Mouse (Mus musculus): ENCODE data around the gene Dscaml1.

Gene Dscaml1

DNA sequence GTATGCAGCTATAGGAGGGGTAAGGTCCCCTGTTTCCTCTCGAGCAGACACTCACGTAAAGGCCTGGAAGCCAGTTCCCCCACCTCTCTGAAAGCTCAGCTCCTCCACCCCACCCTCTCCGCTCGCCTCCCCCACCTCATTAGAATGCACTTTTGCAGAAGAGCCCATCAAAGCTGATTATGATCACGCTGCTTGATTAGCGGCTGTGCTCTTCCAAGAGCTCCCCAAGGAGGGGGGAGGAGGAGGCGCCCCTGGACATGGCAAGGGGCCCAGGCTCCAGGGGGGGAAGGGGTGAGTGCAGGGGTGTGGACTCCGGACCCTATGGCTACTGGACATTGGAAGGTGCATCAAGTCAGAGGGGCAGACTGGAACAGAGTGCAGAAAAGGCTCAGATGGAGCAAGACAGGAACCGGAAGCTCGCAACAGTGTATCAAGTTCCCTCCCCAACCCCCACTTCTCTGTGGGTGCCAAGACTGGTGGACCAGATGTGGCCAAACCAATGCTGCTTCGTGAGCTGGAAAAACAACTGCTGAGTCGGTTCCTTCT, 250.9 kb downstream of the Dscaml1 start:
- DNase-seq (ENCODE audit: low read depth in 2 of 2, low spot score in 2 of 2): no peak

DNA sequence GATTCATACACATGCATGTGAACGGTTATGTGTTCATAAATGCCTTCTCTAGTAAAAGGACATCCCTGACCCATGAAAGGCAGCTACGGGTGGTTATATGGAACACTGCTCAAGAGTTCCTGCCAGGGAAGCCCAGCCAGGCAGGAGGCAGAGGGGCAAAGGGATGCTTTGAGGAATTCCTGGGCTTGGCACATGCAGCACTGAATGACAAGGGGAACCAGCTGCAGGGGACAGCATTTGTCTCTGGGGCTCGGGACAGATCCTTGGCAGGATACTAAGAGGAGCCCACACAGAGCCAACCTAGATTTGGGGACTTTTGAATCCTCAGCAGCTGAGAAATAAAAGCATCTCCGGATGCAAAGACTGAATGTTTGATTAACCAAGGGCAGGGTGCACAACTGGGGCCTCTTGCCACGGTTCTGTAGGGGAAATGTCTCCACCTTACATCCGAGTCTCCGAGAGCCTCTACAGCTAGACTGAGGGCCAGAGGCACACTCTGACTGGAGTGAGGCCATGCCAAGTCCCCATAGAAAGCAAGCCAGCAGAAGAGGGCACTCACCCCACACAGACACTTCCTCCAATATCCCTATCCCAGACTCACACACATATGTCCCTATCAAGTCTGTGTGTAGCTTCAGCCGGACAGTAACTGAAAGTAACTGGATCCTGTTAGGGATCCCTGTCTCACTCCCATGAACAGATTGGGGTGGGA, 251.7 kb downstream of the Dscaml1 start:
- DNase-seq (ENCODE audit: low read depth in 2 of 2, low spot score in 2 of 2): no peak

DNA sequence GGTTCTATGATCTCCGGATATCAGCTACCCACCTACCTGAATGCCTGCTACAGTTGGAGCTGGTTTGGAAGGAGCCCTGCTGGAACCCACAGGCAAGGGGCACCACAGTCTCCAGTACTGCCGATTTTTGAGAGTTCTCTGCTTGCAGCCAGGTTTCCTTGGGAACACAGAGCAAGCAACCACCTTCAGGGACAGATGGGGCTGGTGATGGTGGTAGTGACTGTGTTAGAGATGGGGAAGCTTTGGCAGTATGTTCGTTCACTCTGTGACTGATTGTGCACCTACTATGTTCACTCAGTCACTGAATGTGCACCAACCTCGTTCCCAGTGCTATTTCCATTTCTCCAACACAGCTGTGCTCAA, 252.2 kb downstream of the Dscaml1 start:
- no peak for DNase-seq (ENCODE audit: low read depth in 2 of 2, low spot score in 2 of 2)

DNA sequence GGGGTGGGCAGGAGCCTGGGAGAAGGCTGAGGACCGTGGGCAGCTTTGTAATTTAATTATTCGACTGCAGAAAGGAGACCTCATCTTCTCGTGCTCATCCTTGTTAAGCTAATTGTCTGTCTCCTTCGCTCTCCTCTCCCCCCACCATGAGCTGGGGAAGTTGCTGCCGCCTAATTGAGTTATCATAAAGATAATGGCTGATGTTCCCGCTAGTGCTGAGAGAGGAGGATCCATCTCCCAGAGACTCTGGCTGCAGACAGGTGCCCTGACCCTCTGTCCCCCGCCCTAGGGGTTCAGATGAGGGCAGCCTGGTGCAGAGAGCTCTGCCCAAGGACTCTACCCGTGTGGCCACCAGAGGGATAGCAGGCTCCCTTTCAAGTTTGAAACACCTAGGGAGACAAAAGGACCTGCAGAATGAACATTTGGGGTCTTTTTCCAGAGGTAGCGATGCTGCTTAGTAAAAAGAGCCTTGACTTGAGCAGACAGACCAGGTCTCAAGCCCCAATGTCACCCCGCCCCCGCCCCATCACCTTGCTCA, 256.1 kb downstream of the Dscaml1 start:
- no peak for DNase-seq (ENCODE audit: low read depth in 2 of 2, low spot score in 2 of 2)

DNA sequence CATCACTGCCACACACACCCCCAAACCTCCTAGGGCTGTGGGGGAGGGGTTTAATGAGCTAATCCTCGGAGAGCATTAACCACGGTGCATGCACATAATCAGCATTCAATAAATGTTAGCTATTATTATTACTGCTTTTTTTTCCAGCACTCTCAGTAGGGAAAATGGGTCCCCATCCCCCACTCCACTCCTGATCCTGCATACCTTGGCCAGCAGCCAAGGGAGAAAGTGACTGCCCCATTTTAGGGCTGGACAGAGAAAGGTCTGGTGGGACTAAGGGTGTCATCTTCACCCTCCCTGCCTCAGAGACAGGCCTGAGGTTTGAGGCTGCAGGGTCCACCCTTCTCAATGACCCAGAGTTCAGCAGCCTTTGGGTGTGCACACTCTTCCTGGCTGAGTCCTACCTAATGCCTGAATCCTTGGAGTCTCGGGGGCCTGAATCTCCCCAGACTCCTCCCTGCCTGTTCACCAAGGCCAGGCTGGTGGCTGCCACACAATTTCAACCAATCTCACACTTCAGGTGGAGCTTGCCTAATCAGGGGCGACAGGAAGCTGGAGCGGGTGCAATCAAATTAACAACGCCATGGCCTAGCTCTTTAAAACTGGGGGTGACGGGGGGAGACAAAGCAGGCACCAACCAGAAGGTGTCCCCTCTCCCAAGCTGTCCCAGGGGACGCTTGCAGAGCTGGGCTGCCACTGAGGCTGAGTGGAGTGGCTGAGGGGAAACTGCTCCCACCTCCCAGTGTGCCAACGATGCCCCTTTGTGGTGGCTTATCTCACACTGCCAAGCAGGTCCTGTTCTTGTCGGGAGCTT, 267.2 kb downstream of the Dscaml1 start:
- no peak for DNase-seq (ENCODE audit: low read depth in 2 of 2, low spot score in 2 of 2)

DNA sequence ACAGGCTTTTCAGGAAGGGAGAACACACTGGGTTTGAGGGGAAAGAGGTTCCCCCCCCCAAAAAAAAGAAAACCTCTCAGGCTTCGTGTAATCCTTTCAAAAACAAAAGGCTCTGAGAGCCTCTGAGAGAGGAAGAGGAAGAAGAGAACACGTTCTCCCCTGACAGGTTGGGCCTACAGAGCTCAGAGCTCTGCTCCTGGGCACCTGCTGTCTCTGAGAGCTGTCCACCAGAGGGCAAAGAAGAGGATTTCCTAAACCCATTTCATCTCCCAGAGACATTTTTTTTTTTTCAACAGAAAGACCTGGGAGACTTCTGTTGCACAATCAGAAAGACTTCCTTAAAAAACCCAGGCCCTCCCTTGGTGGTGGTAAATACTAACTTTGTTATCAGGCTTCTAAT, 267.8 kb downstream of the Dscaml1 start:
- no peak for DNase-seq (ENCODE audit: low read depth in 2 of 2, low spot score in 2 of 2)

DNA sequence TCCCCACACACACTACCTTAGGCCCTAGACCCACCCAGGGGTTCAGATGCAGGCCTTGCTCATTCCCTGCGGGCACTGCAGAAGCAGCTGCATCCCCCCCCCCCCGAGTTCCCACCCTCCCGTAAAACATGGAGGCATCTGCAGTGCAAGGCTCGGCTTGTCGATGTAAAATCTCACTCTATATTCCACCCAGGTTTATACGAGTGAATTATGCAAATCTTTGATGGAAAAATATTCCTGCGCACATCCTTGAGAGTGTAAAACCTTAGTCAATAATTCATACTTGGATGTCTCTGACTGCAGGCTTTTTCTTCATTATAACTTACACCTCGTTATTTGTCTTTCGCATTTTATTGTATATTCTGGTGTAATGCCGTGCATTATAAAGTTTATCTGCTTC, 272.7 kb downstream of the Dscaml1 start:
- DNase-seq (ENCODE audit: low read depth in 2 of 2, low spot score in 2 of 2): no peak

DNA sequence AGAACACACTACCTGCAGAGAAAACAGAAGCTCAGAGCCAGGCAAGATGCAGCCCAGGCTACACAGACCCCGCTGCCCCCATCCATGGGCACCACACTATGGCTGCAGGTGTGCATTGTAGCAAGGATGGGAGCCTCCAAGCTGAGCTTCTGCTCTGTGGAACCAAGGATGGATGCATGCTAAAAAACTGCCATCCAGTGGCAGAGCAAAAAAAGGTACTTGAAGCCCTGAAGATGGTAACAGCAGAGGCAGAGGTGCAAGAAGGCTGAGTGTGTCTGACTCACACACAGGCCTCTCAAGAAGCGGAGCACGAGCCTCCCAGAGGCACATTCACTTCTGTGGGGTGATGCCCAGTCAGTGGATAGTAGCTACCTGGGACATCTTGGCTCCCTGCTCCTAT, 276.8 kb downstream of the Dscaml1 start:
- no peak for DNase-seq (ENCODE audit: low read depth in 2 of 2, low spot score in 2 of 2)

DNA sequence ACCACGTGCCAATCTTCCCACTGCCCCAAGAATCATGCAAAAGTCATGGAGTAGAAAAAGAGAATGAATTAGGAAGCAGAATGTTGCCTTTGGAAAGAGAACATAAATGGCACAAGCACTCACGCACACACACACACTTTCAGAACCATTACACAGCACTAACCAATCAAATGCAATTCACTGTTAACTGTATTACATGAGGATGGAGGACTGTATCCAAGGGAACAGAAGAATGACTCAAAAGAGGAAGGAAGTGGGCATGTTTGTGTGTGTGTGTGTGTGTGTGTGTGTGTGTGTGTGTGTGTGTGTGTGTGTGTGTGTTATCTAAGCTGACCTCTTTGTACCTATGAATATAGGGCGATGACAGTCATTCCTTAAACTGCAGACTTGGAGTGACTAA, 278.0 kb downstream of the Dscaml1 start:
- DNase-seq (ENCODE audit: low read depth in 2 of 2, low spot score in 2 of 2): no peak

DNA sequence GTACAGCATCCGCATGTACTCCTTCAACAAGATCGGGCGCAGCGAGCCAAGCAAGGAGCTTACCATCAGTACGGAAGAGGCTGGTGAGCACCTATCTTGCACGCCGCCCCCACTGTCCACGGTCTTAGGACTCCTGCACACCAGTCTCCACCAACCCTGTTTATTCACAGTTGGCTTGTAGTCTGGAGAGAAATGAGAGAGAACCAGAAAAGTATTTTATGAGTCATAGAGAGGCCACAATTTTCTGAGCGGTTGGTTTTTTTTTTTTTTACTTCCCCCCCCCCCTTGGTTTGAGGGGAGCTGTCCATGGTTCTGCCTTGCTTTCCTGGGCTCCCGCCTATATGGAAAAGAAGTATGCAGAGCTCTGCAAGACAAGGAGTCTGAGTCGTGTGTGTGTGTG, 283.9 kb downstream of the Dscaml1 start:
- DNase-seq (ENCODE audit: low read depth in 2 of 2, low spot score in 2 of 2): no peak

DNA sequence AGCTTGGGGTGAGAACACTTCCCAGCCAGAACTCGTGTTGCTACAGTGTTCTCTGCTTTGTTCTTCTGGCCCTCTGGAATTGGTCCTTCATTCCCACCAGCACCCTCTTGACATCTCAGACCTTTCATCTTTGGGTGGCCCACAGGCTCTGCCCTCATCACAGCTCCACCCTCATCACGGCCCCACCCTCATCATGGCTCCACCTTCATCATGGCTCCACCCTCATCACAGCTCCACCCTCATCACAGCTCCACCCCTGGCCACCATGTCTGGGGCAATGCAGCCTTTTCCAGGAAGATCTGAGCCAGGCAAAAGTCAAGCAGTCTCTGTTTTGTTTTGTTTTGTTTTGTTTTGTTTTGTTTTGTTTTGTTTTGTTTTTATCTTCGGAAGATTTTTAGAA, 289.0 kb downstream of the Dscaml1 start:
- no peak for DNase-seq (ENCODE audit: low read depth in 2 of 2, low spot score in 2 of 2)

DNA sequence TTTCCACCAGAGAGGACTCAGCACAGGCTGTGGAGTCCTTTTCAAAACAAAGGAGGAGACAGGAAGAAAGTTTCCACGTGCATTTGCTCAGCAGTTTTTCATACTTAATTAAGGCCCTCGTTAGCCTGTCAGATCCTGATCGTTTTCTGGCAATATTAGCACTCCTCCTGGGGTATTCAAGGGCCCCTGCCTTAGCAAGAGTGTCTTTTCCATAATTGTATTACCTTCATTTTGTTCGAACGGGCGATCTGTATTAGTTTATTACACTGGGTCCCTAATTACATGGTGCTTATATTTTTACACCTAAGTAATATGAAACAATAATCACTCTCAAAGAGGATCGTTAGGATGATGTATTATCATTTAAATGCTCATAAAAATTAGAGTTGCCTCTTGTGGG, 293.6 kb downstream of the Dscaml1 start:
- DNase-seq (ENCODE audit: low read depth in 2 of 2, low spot score in 2 of 2): no peak

DNA sequence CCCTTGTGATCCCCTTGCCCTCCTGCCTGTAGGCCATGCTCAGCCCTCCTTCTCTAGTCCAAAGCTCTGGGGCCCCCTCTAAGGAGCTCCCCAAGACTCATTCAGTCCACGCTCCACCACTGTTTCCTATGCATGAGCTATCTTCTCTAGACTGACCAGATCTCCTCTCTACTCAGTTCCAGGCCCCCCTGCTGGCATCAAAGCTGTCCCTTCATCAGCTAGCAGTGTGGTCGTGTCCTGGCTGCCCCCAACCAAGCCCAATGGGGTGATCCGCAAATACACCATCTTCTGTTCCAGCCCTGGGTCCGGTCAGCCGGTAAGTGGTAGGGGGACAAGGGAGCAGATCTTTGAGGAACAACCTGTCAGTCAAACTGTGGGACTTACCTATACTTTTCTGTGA, 305.4 kb downstream of the Dscaml1 start:
- DNase-seq (ENCODE audit: low read depth in 2 of 2, low spot score in 2 of 2): no peak

DNA sequence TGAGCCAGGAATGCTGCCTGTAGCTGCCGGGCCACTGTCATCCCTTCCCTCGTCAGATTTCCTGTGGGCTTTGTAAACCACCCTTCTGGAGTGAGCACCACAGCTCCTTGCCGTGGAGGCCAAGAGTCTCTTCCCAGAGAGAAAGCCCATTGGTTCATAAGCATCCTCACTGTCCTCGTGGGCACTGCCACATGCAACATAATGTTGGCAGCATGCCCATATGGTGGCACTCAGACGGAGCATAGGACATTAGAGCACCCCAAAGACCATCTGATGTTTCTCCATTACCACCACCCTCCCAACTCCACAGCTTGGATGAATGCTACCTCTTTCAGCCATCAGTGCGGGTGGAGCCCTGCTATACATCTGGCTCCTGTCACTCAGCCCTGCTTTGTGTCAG, 306.8 kb downstream of the Dscaml1 start:
- DNase-seq (ENCODE audit: low read depth in 2 of 2, low spot score in 2 of 2): no peak

DNA sequence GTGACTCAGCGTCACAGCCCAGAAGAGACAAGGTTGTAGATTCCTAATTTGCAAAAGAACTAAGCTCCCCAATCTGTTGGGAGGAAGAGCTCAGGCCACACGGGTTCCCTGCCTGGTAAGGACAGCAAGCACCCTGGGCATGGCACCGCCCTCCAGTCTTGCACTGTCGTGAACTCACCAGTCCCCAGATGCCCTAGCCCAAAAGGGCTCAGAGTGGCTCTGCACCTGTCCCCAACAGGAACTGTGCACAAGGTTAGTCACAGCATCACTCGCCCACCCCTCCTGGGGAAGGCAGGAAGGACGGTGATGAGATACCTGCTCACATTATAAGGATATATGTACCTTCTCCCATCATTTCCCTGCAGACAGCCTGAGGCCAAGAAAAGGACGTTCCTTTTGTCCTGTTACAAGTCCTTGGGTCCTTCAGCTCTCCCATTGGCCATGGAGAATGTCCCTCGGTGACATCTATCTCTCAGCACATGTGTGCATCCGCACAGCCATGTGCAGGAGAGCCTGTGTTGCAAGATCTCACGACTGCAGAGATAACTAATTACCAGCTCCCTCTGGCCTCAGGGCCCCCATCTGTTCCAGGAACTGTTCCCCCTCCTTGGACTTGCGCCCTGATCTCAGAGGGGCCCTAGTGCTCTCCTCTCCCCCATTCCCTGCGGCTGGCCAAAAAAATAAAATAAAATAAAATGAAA, 312.7 kb downstream of the Dscaml1 start:
- no peak for DNase-seq (ENCODE audit: low read depth in 2 of 2, low spot score in 2 of 2)

DNA sequence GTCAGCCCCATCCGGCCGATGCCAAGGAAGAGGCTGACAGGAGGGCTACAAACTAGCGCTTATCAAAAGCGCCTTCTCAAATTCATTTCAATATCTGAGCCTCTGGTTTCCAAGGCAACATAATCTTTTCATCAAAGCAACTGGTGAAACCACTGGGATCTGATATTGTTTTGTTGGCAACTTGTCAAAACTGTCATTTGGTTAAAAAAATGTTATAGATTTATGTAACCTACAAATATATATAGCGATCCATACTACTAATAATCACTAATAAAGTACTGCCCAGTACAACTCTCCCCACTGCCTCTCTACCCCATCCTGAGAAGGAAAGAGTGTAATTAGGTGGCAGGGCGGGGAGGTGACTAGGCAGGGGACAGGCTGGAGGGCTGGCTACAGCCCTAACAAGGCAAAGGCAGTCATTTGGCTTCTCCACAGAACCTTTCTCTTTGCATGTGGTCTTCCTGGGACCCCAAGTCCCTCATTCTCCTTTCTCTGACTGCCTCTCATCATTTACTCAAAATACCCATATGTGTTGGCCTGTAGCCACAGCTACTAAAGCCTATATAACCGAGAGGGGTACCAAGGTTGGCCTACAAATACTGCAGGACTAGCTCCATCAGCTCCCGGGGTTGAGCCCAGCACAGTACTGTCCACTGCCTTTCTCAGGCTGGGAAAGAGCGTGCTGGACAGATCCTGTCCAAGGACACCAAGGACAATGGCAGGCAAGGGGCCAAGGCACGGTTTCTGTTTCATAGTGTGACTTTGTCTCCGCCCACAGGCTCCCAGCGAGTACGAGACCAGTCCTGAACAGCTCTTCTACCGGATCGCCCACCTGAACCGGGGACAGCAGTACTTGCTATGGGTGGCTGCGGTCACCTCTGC, 313.5 kb downstream of the Dscaml1 start:
- no peak for DNase-seq (ENCODE audit: low read depth in 2 of 2, low spot score in 2 of 2)

DNA sequence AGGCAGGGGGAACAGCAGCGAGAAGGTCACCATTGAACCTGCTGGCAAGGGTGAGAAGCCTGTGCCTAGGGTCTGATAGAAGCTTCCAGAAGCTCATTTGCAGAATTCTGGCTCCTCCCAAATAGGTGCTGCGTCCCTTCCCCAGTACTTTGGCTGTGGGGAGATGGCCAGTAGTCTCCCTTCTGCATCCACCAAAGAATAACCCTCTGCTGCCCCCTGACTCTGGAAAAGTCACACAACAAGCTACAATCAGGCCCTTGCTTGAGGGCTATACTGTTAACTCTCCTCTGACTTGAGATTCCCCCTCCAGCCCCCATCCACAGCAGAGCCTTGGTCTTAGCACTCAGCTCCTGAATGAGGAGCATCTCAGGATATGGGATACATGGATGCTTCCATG, 314.2 kb downstream of the Dscaml1 start:
- DNase-seq (ENCODE audit: low read depth in 2 of 2, low spot score in 2 of 2): no peak

DNA sequence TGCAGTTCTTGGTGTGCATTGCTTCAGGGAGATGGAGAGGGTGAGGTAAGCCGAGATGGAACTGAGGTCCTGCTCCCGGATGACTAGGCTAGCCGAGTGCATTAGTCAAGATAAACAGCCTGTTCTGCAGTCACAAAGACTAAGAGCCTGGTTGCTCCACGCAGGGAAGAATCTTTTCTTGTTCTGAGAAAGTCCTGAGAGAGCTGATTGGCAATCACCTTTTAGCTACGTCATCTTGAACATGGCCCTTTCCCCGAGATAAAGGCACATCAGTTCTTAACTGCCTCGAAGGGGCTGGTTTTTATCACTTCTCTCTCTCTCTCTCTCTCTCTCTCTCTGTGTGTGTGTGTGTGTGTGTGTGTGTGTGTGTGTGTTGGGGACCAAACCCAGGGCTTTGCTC, 319.0 kb downstream of the Dscaml1 start:
- no peak for DNase-seq (ENCODE audit: low read depth in 2 of 2, low spot score in 2 of 2)

DNA sequence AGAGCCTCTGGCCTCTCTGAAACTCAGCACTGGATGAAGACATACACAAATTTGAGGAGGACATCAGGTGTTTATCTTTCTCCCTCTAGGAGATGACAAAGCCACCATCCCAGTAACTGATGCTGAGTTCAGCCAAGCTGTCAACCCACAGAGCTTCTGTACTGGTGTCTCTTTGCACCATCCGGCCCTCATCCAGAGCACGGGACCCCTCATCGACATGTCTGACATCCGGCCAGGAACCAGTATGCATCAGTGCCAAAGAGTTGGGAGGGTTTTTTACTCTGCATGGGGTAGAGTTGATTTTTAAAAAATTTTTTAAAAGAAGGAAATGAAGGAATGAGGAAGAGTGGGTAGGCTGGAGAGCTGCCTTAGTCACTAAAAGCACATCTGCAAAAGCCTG, 323.5 kb downstream of the Dscaml1 start:
- no peak for DNase-seq (ENCODE audit: low read depth in 2 of 2, low spot score in 2 of 2)

DNA sequence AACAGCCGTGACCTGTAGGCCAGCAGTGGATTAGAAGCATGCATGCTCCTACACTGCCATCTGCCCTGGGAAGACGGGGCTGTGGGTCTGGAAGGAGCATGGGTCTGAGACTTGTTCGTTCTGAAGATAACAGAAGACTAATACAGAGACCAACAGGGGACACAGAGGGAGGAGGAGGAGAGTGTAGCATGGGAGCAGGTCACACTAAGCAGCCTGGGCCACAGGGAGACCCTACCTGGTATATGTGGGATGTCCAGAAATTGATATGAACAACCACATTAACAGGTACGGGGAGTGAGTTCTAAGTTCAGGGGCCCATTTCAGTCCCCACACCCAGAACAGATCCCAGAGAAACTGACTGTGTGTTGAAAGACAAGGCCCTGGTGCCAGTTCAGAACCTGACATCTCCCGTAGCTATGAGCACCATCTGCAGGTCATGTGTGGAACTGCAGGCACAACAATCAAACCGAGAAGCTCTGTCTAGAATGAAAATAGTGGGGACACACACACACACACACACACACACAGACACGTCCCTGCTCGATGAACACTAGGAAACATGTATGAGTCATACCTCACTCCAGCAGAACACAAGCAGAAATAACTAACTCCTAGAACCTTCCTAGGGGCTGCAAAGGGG, 328.1 kb downstream of the Dscaml1 start:
- DNase-seq (ENCODE audit: low read depth in 2 of 2, low spot score in 2 of 2): peak; percentile 6 to 37

Measured in CD8-positive naive resting alpha-beta T cell, adult 2 months (primary cell).